Mouse (Mus musculus): ENCODE data around the gene Chrng. TPM values are rescaled to one million over a fixed set of nuclear protein-coding genes. Genes with fewer than 3 reads are reported as not detected.

Chrng gene
- polyA plus RNA-seq, 2 experiments from 2014 or later: not detected

- no peak for ATAC-seq
Measured at GRCm38 (mm10) chr1:87258484-87258883, 54.0 kb downstream of the Chrng start.

- ATAC-seq: no peak
Measured at GRCm38 (mm10) chr1:87259316-87259715, 54.9 kb downstream of the Chrng start.

Other genes starting within 250 kb of the Chrng start
- not detected for gene Alppl2, start 114.7 kb upstream of the Chrng start, polyA plus RNA-seq (2017; shearing (Covaris generic))
- gene Alpi, start 103.1 kb upstream of the Chrng start, polyA plus RNA-seq (2017; shearing (Covaris generic)): not detected
- not detected for gene Akp3, start 79.7 kb upstream of the Chrng start, polyA plus RNA-seq (2017; shearing (Covaris generic))
- gene Ecel1, start 48.1 kb upstream of the Chrng start, polyA plus RNA-seq (2017; shearing (Covaris generic)): under 1 TPM in 1 of 2 experiments, not detected in 1; 0.36 TPM
- gene Prss56, start 21.3 kb upstream of the Chrng start, polyA plus RNA-seq (2017; shearing (Covaris generic)): not detected
- not detected for gene Chrnd, start 14.1 kb upstream of the Chrng start, polyA plus RNA-seq (2017; shearing (Covaris generic))
- 100 to 1,000 TPM; 128 to 155 TPM for gene Eif4e2, start 9.3 kb downstream of the Chrng start, polyA plus RNA-seq (2017; shearing (Covaris generic))
- not detected for gene Efhd1, start 59.7 kb downstream of the Chrng start, polyA plus RNA-seq (2017; shearing (Covaris generic))
- 10 to 100 TPM; 49.9 to 58.1 TPM for gene Gigyf2, start 122.3 kb downstream of the Chrng start, polyA plus RNA-seq (2017; shearing (Covaris generic))
- gene Kcnj13, start 190.1 kb downstream of the Chrng start, polyA plus RNA-seq (2017; shearing (Covaris generic)): 1 to 10 TPM in 1 of 2 experiments, under 1 TPM in 1; 0.82 to 1.1 TPM

Data from activated CD4-positive, CD25-positive, alpha-beta regulatory T cell, adult 4 months (primary cell).